Mouse (Mus musculus): ENCODE measurements at regions not wholly inside any gene's neighbourhood (a gene's known extent, or its start where the extent isn't known, plus 50 kb on each side); places are given as distances from the start of the nearest gene placed in this dataset.

DNA sequence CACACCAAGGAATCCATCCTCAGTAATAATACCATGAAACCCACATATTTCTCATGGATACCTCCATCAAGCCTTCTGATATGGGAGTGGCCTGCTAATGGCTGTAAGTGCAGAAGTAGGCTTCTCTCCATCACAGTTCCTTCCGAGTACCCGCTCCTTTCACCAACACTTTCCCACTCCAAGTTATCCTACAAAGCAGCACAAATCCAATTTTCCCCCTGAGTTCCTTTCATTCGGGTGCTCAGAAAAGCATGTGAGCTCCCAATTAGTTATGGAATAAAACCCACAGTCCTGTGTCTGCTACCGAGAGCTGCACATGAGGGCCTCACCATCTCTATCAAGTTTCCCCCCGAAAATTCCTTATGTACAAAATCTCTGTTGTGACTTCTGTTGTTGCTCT is 75.8 kb upstream of the Ubash3b start:
- TF ChIP-seq CTCF (IDR thresholded peaks at IDR 0.05; ENCODE audit: insufficient read depth, low read length) (no peak), POLR2A (IDR thresholded peaks at IDR 0.05; ENCODE audit: borderline replicate concordance, extremely low read depth, low read depth, low read length) (no peak)
